Mouse (Mus musculus) adrenal gland (tissue): ENCODE measurements at regions not wholly inside any gene's neighbourhood (a gene's known extent, or its start where the extent isn't known, plus 50 kb on each side); places are given as distances from the start of the nearest gene placed in this dataset.

Source experiments
- intact Hi-C: fragments of 180-260 bp; cut with DNase I; formaldehyde crosslinking; loops from one replicate; pipeline ENCODE4 v1.15.1; 2025

- intact Hi-C loops: no loop called here
Measured at GRCm38 (mm10) chr19:21214253-21214652, 57.8 kb upstream of the Zfand5 start.

GRCm38 (mm10) chr19:21193461-21193860 is 78.6 kb upstream of the Zfand5 start:
- intact Hi-C loops: no loop called here

GRCm38 (mm10) chr19:21192576-21192975 is 79.5 kb upstream of the Zfand5 start:
- intact Hi-C loops: no loop called here

GRCm38 (mm10) chr19:21189216-21189615 is 82.9 kb upstream of the Zfand5 start:
- intact Hi-C loops: no loop called here

GRCm38 (mm10) chr19:21186656-21187055 is 85.4 kb upstream of the Zfand5 start:
- intact Hi-C loops: no loop called here

GRCm38 (mm10) chr19:21186016-21186415 is 86.1 kb upstream of the Zfand5 start:
- intact Hi-C loops: no loop called here

GRCm38 (mm10) chr19:21183028-21183427 is 89.0 kb upstream of the Zfand5 start:
- intact Hi-C loops: no loop called here

- intact Hi-C loops: loop anchor here (10.0 kb wide), 1 partner anchor 75 kb away; no protein-coding TSS in a partner anchor
Measured at GRCm38 (mm10) chr19:21179886-21180285, 92.2 kb upstream of the Zfand5 start.

- intact Hi-C loops: loop anchor here (10.0 kb wide), 1 partner anchor 71 kb away; no protein-coding TSS in a partner anchor
Measured at GRCm38 (mm10) chr19:21175426-21175831, 96.6 kb upstream of the Zfand5 start.

- intact Hi-C loops: loop anchor here (5.0 to 10.0 kb wide), 2 partner anchors 70 to 137 kb away; no protein-coding TSS in a partner anchor
Measured at GRCm38 (mm10) chr19:21174636-21175035, 97.4 kb upstream of the Zfand5 start.

- intact Hi-C loops: loop anchor here (5.0 to 10.0 kb wide), 2 partner anchors 69 to 137 kb away; no protein-coding TSS in a partner anchor
Measured at GRCm38 (mm10) chr19:21173896-21174483, 98.1 kb upstream of the Zfand5 start.

- intact Hi-C loops: loop anchor here (2.0 to 10.0 kb wide), 3 partner anchors 66 to 134 kb away; partner anchors contain the start of gene Zfand5
Measured at GRCm38 (mm10) chr19:21171191-21171590, 100.9 kb upstream of the Zfand5 start.

GRCm38 (mm10) chr19:21170785-21171184 is 101.3 kb upstream of the Zfand5 start:
- intact Hi-C loops: loop anchor here (2.0 to 10.0 kb wide), 3 partner anchors 66 to 133 kb away; partner anchors contain the start of gene Zfand5

- intact Hi-C loops: no loop called here
Measured at GRCm38 (mm10) chr19:21166939-21167338, 105.1 kb upstream of the Zfand5 start.

GRCm38 (mm10) chr19:21166465-21166860 is 105.6 kb upstream of the Zfand5 start:
- intact Hi-C loops: no loop called here

GRCm38 (mm10) chr19:21165763-21166464 is 106.2 kb upstream of the Zfand5 start:
- intact Hi-C loops: no loop called here

- intact Hi-C loops: no loop called here
Measured at GRCm38 (mm10) chr19:21163978-21164377, 108.1 kb upstream of the Zfand5 start.

- intact Hi-C loops: no loop called here
Measured at GRCm38 (mm10) chr19:21160946-21161345, 111.1 kb upstream of the Zfand5 start.

GRCm38 (mm10) chr19:21159189-21160137 is 112.6 kb upstream of the Zfand5 start:
- intact Hi-C loops: no loop called here

GRCm38 (mm10) chr19:21154162-21154561 is 117.9 kb upstream of the Zfand5 start:
- intact Hi-C loops: no loop called here

GRCm38 (mm10) chr19:21152027-21152426 is 120.1 kb upstream of the Zfand5 start:
- intact Hi-C loops: no loop called here
